Mouse (Mus musculus) induced T-regulatory cell, adult 2 months (primary cell): Measurements from ENCODE around the gene Sez6l.

Experiments
- DNase-seq: peaks from one replicate; pipeline ENCODE4 v3.0.0-alpha.2; 2012; ENCODE audit warnings: low read depth

The Sez6l gene

DNA sequence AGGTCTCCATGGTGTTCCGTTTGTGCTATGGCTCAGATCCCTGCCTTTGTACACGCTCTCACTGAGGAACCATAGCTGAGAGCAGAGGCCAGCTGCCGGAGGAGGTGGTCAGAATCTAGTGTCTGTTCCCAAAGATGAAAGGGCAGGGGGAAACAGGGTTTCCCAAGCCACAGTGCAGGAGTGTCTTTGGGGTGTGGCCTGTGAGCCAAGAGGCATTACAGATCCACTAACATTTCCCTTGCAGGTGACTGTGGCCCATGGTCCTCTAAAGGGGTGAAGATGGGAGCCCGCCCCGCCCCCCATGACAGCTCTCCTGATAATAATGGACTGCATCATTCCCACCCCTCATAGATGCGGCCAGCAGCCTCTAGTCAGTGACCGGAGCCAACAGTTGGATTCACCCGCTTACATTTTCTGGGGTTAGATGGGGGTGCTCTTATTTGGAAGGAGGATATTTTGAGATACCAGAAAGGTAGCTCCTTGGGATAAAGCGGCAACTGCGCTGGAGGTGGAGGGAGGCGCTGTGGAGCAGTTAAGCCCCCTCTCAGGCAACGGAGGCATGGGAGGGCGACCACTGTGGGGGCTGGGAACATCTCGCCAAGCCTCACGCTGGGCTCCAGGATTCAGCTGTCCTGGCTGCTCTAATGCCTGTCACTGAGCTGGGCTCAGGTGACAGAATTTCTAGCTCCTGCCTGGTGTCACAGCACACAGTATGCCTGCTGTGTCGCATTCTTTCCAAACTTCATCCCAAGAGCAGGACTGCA is 43.5 kb downstream of the Sez6l start:
- no peak for DNase-seq

DNA sequence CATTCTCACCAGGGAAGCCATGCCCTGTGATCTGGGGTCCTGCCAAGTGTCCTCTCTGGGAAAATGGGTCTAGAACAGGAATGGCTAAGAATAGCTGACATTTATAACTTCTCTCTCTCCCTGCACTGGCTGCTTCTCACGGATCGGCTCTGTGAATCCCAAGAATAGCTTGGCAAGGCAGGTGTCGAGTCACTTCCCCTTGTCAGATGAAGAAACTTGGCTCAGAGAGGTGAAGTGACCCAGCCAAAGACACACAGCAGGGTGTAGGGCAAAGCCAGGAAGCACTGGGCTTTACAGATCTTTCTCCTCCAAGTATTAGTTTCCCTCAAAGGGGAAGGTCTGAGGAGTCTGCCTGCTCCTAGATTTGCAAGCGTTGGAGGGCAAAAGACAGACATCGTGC is 44.1 kb downstream of the Sez6l start:
- DNase-seq = no peak

DNA sequence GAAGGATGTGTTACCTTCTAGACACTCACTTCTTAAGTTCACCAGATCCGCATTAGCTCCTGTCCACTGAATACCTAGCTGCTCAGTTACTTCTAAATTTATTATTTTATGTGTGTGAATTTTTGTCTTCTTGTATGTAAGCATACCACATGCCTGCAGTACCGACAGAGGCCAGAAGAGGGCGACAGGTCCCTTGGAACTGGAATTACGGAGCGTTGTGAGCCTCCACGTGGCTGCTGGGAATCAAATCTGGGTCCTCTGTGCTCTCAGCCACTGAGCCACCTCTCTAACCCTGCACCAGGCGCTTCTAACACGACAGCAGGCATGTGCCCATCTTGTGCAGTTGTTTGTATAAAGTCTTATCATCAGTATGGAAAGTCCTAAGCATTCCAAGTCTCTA is 44.8 kb downstream of the Sez6l start:
- peak; percentile 25 for DNase-seq

DNA sequence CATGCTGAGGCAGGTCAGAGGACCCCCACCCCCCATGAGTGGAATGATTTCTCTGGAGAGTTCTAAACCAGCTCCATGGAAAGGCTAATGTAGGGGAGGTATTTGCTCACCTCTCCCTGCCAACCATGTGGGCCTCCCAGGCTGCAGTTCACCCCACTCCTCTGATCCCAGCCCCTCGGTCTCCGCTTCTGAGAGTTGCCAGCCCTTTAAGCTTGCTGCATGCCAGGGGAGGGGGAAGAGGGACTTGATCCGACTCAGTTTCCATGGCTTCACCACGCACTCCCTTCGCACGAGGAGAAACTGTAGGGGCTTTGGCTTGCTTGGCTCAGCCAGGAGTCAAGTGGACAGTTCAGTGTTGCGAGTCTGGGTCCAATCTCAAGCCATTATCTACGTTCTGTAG is 45.9 kb downstream of the Sez6l start:
- DNase-seq = no peak

DNA sequence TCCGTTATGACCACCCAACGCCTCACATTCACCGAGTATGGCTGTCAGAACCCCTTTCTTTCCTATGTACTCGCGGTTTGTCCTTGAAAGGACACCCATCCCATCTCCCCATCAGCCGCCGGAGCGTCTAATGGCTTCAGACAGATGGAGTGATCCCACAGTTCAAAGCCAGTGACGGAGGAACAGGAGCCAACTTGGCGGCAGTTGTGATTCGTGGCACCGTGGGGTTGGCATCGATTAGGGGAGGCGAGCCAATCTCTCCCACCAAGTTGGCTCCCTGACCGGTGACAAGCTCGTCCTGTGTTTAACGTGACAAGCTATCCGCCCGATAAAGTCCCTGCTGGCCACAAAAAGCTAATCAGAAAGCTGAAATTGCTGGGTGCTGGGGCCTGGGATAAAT is 50.0 kb downstream of the Sez6l start:
- DNase-seq = no peak

DNA sequence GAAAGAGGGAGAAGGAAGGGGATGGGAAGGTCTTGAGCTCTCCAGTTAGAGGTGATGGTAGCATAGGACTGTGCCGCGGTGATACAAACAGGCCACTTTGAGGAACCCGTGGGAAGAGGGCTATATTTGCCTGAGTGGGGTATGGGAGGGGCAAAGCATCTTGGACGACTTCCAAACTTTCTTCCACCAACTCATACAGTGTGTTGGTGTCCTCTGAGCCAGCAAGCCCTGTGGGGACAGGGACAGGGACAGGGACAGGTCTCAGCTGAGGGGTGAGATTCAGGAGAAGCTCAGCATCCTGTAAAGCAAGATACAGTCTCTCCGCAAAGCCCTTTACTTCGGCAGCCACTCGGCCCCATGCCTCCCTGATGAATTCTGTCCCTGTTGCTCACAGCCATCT is 50.5 kb downstream of the Sez6l start:
- DNase-seq = no peak

DNA sequence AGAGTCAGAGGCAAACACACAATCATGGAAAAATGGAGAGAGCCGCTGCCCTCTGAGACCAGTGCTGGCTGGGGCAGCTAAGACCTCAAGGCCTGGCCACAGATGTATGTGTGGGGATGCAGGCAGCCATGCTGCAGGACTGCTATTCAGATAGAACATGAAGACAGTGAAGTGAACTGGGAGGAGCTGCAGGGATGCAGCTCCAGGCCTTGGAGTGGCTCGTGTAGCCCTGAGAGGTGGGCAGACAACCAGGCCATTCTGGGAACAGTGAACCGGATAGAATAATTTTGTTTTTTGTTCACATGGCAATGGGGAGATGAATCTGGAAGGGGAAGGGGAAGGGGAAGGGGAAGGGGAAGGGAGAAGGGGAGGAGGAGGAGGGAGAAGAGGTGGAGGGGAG is 51.0 kb downstream of the Sez6l start:
- DNase-seq = no peak

DNA sequence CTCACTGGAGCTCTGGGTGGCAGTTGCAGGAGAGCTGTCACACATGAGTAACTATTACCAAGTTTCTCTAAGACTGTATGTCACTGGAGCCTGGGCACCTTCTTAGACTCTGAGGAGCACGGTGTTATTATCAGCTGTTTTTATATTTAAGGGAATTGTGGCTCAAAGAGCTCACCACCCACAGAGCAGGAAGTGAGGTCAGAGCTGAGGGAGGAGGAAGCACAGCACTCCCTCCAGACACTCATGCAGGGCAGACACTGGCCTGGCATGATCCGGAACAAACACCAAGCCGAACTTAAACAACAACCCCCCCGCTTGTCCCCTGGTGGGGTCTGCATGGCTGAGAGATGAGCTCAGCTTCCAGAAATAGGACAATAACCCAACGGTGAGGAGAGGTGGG is 51.7 kb downstream of the Sez6l start:
- peak; percentile 5 for DNase-seq

DNA sequence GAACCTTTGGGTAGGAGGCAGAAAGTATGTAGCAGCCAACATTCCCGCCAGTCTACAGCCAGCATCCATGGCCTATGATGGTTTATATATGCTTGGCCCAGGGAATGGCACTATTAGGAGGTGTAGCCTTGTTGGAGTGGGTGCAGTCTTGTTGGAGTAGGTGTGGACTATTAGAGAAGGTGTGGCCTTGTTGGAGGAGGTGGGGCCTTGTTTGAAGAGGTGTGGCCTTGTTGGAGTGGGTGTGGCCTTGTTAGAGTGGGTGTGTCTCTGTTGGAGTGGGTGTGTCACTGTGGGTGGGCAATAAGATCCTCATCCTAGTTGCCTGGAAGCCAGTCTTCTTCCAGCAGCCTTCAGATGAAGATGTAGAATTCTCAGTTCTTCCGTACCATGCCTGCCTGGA is 53.2 kb downstream of the Sez6l start:
- no peak for DNase-seq

DNA sequence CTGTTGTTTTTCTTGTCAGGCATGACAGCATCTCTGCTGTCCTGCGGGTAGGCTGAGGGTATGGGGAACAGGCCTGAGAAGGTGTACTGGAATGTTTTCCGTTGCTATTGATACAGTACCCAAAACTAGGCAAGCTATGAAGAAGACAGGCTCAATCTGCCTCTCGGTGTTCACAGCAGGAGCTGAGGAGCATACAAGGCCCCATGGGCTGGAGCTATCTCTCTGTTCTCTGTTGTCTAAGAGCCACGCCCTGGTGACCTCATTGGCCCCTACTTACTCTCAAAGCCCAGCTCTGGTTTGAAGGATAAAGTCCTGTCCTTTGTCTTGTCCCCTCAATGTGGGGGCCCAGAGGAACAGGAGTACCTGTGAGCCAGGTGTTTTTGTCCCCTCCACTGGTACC is 53.7 kb downstream of the Sez6l start:
- no peak for DNase-seq

DNA sequence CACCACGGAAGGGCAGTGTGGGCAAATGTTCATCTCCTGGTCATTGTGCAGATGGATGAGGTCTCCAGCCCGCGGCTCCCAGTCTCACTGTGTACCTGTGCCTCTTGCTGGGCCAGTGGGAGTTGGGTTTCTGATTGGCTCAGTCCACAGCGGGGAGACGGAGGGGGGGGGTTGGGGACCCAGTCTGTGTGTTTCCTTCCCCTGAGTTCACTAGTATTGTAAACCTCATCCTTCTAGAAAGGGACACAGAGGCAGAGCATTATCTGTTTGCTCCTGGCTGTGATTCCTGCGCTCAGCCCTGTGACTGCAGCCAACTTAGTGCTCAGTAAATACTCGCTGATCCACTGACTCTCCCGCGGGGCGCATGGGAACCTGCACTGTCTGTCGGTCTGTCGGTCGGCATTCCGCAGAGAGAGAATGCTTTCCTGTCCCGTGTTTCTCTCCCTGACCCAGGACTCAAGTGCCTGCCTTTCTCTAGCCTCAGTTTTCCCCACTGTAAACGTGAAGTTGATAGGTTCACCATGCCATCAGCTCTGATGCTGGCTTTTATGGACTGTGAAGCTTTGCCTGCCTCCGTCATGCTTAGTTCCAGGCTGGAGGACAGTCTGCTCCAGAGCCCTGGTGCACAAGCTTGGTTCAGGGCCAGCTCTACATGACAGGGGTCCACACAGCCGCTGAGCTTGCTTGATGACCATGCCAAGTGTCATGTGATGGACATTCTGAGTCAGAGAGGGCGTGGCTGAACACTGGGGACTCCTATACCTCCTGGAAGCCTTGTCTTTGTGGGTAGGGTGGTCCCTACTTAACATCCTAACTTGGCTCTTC is 55.1 kb downstream of the Sez6l start:
- no peak for DNase-seq

DNA sequence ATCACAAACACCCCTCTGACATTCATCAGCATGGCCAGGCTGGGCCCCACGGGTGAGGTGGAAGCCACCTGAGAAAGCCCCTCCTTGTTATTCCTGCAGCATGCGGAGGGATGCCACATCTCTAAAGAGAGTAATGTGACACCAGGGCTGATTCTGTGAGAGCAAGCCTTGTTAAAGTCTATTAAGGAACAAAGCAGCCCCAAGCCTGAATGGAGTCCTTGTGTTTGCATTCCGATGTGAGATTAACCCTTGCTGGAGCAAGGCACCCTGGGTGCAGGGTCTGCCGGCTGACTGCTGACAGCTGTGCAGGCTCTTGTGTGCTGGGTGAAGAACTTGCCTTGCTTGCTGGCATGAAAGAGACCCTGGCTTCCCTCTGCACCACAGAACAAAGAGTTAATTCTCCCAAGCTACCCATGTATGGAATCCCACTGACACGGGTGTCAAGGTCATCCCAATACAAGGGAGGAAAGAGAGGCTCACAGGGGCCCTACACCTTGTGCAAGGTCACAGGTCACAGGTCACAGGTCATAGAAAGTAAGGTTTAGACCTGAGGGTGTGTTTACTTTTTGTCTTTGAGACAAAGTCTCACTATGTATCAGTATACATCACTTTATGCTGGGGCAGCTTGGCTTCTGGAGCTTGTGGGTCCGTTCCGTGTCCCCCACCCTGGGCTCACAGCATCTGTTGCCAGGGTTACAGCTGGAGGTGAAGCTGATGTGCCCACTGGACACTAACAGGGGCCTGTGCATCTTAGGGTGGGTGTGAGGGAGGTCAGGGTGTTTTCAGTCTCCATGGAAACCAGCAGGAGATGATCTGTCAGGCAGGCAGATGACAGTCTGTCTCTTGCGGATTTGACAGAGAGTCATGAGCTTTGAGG is 55.9 kb downstream of the Sez6l start:
- DNase-seq = no peak

DNA sequence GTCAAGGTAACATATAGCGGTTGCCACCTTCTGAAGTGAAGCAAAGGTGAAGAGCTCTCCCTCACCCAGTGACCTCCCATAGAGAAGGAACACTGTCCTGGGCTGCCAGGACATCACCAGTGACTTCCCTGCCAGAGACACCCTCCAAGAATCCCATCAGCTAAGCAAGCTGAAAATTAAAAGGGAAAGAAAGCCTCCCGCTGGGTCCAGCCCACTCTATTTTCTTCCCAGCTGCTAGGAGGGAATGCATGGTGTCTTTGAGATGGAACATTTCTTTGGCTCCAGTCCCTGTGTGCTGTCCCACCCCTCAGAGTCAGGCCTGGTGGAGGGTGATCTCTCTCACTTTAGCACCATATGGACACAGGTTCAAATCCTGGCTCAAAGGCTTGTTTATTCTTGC is 58.2 kb downstream of the Sez6l start:
- no peak for DNase-seq

DNA sequence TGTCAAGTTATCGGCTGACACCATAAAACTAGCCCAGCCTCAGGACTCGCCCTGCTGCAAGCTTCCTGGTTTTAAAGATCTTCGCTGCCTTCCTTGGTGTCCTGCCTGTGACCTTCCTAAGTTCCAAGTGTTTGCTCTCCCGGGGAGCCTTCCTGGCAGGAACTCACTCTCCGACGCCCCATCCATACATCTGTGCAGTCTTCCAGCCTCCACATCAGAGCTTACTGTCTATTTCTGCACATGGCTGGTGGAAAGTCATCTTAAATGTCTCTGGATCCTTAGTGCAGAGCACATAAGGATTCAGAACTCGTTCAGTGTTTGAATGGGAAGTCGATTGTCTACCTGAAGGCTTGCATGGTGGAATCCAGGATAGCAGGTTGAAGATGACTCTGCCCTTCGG is 59.5 kb downstream of the Sez6l start:
- no peak for DNase-seq

DNA sequence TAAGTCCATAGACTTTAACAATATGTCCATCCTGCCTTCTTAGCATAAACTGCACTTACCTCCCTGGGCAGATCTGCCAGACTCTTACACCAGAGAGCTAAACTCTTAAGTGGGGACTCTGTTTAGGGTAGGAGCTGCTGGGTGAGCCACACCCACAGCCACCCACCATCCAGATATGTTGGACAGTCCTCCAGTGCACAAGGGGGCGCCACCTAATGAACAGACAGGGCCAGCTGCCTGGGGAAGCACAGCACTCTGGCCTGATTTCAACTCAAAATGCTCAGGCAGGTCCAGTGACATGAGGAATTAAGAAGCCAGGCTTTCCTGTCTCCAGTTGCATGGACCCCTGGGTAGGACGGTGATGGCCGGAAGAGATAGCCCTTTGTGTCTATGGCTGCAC is 60.5 kb downstream of the Sez6l start:
- DNase-seq = peak; percentile 29

DNA sequence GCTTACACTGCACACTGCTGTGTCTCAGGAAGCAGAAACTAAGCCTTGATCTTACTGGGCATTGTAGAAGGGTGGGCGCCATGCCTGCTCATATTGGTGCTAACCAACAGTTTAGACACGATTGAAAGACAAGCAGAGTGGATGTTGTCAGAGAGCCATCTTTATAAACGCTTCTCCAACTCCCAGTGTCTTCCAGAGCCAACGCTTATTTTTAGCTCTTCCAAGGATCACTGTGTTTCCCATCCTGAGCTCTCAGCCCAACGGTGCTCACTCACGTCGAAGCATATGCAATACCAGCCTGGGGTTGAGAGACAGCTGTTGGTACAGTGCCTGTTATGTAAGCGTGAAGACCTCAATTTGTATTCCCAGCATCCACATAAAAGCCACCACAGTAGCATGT is 66.6 kb downstream of the Sez6l start:
- DNase-seq = no peak

DNA sequence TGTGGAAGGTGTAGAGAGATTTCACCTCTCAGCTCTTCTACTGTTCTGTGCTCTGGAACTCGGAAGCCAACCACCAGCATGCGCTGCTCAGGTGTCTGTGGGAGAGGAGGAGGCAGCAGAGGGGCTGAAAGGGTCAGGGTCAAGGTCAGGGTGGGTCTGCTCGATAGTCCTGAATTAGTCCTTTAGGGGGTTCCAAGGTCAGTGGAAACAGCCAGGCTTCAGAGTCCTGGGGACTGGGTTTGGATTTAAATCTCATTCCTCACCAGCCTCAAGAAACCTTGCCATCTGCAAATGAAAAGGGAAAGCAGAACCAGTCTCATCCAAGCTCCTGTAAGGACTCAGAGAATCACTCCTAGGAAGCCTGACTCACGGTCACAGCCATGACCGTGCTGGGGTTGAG is 67.1 kb downstream of the Sez6l start:
- DNase-seq = no peak

DNA sequence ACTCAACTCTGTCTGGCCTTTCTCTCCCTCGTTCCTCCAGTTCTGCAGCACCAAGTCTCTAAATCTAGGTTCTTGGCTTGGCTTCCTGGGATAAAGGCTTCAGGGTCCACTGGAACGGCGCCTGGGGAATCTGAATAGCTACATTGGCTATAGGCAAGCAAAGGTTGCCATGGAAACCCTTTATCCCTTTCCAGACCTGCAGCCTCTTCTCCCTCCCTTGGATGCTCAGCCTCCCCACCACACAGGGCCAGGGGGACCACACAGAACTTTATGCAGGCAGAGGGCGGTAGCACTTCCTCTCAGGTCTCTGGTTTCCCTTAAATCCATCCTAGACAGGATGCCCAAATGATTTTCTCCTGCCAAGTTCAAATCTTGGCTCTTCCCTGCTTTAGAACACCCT is 71.4 kb downstream of the Sez6l start:
- DNase-seq = no peak

DNA sequence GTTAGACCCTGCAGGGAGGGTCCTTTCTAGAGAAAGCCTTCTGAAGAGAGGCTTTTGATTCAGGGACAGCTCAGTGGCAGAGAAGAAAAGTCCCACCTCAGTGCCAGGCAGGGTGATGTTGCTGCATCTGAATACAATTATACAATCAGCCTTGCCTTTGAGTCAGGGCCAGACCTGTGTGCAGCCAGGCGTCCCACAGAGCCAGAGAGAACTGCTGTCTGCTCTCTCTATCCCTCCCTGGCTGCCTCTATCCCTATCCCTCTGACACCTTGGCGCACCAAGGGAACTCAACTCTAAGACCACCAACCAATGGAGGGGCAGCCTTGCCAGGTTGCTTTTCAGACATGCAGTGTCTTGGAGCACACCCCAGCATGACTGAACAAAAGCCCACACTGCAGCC is 75.6 kb downstream of the Sez6l start:
- DNase-seq = no peak

DNA sequence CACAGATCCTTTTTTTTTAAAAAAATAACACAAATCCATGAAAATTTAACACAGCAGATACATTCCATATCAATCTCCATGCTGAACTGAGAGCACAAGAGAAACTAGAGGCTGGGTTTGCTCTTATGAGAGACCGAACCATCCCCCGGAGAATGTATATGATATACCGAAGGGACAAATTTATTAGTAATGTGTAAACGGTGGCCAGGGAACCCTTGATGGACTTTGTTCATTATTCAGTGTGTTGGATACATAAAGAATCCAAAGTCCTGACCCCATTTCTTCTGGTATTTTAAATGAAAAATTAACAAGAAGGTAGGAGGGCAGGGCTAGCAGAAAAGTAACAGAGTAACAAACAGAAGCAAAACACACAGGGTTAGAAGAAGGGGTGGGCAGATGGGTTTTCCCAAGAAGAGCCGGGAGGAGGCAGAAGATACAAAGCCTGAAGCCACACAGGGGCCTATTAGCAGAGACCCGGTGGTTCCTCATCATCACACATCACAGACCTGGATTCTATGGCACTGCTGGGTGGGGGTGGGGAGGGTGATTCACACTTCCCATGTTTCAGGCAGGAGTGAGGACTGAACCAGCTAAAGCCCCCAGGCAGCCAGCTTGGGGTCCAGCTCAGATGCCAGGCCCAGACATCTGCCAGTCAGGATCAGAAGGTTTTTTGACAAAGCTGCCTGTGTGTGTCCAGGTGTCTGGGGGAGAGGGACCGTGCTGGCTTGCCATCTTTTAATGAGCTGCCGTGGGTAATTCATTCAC is 76.9 kb downstream of the Sez6l start:
- no peak for DNase-seq

DNA sequence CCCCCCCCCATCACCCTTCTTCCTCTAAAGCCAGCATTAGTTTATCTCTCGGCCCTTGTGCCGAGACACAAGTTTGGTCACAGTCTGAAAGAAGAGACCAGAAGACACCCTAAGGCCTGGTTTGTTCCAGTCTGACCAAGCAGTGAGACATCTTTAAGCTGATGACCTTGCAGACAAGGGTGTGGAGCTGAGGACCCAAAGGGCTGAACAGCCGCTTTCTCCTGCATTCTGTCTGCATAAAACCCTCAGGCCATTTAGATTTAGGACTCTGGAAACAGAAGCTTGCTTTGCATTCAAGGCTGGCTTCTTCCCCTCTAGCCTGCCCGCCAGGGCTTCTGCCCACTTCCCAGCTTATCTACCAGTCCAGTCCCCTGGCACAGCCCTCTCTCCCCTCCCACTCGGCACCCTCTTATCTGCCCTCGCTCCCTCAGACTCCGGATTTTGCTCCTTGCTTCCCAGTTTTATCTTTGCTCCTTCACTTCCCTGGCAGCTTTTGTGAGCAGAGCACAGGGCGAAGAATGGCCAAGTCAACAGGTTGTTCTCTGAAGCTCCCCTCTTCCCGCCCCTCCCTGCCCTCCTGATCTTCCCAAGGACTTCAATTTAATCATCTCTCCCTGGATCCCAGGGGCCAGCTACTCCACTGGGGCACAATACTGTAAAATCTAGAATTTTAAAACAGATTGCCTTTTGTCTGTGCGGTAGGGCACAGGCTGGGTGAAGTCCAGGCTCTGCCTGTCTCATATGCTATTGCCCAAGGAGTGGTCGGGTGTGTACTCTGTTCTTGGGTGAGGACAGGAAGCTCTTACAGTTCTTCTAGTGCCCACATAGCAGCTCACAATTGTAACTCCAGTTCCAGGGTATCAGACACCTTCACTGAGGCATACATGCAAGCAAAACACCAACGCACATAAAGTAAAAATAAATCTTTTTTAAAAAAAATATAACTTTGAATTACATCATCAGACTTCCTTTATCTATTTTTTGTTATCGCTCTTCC is 77.8 kb downstream of the Sez6l start:
- no peak for DNase-seq
